Mouse (Mus musculus): ENCODE results near the gene Trir. TPM values are rescaled to one million over a fixed set of nuclear protein-coding genes. Genes with fewer than 3 reads are reported as not detected.

Trir gene
- total RNA-seq (2012; rRNA removed), result 161 and 181 TPM in 2 replicates

DNA sequence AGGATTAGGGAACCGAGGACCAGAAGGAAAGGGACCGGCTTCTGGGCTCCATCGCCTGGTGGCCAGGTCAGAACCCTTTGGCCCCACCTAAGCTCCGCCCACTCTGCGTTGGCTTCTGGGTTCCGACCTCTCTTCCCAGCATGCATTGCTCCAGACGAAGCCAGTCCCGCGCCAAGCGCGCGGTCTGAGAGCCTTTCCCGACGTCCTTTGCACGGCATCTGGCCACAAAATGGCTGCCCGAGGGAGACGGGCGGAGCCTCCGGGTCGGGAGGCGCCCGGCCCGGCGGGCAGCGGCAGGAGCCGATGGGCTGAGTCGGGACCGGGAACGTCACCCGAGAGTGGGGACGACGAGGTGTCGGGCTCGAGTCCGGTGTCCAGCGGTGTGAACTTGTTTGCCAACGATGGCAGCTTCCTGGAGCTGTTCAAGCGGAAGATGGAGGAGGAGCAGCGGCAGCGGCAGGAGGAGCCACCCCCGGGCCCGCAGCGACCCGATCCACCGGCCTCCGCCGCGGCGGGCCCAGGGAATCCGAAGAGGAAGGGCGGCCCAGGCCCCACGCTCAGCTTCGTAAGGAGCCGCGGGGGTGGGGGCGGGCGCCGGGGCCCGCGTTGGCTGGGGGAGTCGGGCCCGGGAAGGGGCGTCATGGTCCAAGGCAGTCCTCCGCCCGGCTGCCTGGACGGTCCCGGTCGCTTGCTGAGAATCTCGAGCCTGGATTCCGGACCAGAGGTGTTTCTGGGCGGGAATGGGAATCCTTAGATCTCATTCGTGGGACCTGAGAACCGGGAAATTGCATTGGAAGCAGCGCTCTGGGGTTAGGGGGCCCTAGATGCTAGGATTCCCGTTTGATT is at the start of gene Trir:
Gene Trir (plus strand): TSS at position 154 of the 846 bp plus-strand sequence.
- peak within 1 kb of the TSS; percentile 96 for H3K9ac ChIP-seq (ENCODE audit: insufficient read depth, low read depth, low read length, poor library complexity, severe bottlenecking)
- TF ChIP-seq CHD2 (IDR thresholded peaks at IDR 0.05; ENCODE audit: low read depth, low read length), result no peak
- TF ChIP-seq HCFC1 (IDR thresholded peaks at IDR 0.05; ENCODE audit: borderline replicate concordance, insufficient read depth, low read length), result peak; percentile 73; the same call in 1 of the 2 replicates
- H3K4me1 ChIP-seq (ENCODE audit: control insufficient read depth in 2 of 2, insufficient read depth in 2 of 2, low read length in 2 of 2, poor library complexity in 1 of 2), result peaks cover 3 to 12% of the 10 kb centered on the region in 2 experiments
- H3K36me3 ChIP-seq (ENCODE audit: control insufficient read depth, insufficient read depth, low read length, poor library complexity, severe bottlenecking), result peaks cover 42% of the 10 kb centered on the region
- in situ Hi-C loops (cut with MboI; ENCODE audit: low sequenced_read_pairs in 2 of 2, unreplicated experiment in 2 of 2), result no loop called here
- H3K9me3 ChIP-seq (ENCODE audit: control insufficient read depth, insufficient read depth, low read depth, low read length), result no peaks in the 10 kb centered on the region
- peak within 1 kb of the TSS; percentile 88 to 97 for H3K4me3 ChIP-seq (ENCODE audit: insufficient read depth in 1 of 2, low read depth in 1 of 2, low read length in 2 of 2, poor library complexity in 1 of 2, severe bottlenecking in 1 of 2)
- peak; percentile 98 for DNase-seq (ENCODE audit: low read depth, low spot score)
- peak within 1 kb of the TSS; percentile 83 for H3K27ac ChIP-seq (ENCODE audit: insufficient read depth, low read depth, low read length, poor library complexity, severe bottlenecking)

DNA sequence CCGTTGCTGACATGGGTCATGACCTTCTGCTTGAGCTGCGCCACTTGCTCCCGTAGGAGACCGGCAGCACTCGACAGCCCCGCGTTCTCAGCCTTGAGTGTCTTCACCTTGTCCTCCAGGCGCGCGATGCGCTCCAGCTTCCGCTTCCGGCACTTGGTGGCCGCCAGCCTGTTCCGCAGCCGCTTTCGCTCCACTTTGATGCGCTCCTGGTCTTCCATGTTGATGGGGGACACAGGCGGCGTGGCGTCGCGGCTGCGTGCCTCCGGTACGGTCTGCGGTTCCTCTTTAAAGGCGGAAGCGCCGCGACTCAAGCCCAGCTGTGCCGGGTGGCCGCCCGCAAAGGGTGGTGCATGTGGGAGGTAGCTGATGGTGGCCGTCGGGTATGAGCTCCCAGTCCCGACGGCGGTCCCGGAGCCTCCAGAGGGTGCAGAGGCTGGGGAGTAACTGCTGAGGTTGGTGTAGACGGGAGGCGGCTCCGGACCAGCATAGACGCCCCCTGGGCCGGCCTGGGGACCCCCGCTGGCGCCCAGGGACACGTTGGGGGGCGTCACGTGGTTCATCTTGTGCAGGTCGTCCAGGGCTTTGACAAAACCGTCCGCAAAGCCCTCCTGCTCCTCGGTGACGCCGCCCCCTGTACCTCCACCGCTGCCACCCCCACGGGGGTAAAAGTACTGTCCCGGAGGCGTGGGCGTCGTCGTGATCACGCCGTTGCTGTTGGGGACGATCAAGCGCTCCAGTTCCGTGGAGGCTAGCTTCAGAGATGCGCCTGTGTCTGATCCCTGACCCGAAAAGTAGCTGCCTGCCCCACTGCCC is 49.0 kb upstream of the Trir start:
- H3K4me1 ChIP-seq (ENCODE audit: control insufficient read depth in 2 of 2, insufficient read depth in 2 of 2, low read length in 2 of 2, poor library complexity in 1 of 2), result peaks cover 7 to 16% of the 10 kb centered on the region in 2 experiments; a peak in 3 of 4 replicates
- H3K27ac ChIP-seq (ENCODE audit: insufficient read depth, low read depth, low read length, poor library complexity, severe bottlenecking), result peak overlapping the region; percentile 65
- in situ Hi-C loops (cut with MboI; ENCODE audit: low sequenced_read_pairs in 2 of 2, unreplicated experiment in 2 of 2), result no loop called here

DNA sequence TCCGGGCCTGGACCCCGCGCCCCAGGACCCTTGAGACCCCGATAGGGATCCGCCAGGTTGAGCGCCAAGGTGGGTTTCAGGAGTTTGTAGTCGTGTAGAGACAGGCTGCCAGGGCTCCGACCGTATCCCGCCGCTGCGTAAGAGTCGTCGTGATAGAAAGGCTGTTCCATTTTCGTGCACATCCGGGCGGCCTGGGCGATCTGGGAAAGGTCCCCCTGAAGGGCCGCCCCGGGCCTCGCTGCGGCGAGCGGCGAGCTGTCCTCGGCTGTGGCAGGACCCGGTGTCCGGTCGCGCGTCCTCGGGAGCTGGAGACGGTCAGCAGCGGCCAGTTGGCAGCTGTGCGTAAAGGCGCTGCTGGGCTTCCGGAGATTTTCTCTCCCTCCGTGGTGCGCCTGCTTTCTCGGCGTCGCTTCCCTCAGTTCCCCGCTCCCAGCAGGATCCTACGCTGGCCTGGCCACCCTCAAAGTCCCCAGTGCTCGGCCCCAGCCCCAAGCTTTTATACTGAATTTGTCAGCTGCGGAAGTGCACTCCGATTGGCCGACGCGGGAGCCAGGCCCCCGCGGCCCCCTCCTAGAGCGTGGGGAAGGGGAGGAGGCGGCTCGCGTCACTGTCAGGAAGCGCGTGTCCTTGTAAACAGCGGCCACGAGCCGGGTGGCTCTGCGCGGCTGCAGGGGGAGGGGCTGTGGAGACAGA is 48.2 kb upstream of the Trir start, which contains the start of gene Junb:
Gene Junb (minus strand): TSS at position 471 of the 693 bp plus-strand sequence.
- Histone ChIP-seq H3K36me3 (ENCODE audit: control insufficient read depth, insufficient read depth, low read length, poor library complexity, severe bottlenecking) (peaks cover 3% of the 10 kb centered on the region), H3K4me1 (ENCODE audit: control insufficient read depth in 2 of 2, insufficient read depth in 2 of 2, low read length in 2 of 2, poor library complexity in 1 of 2) (peaks cover 7 to 16% of the 10 kb centered on the region in 2 experiments; a peak in 3 of 4 replicates), H3K9me3 (ENCODE audit: control insufficient read depth, insufficient read depth, low read depth, low read length) (no peaks in the 10 kb centered on the region), H3K9ac (ENCODE audit: insufficient read depth, low read depth, low read length, poor library complexity, severe bottlenecking) (peak within 1 kb of the TSS; percentile 86), H3K4me3 (ENCODE audit: insufficient read depth in 1 of 2, low read depth in 1 of 2, low read length in 2 of 2, poor library complexity in 1 of 2, severe bottlenecking in 1 of 2) (peak within 1 kb of the TSS; percentile 59 to 83), H3K27ac (ENCODE audit: insufficient read depth, low read depth, low read length, poor library complexity, severe bottlenecking) (peak within 1 kb of the TSS; percentile 70)
- no peak for DNase-seq (ENCODE audit: low read depth, low spot score)
- in situ Hi-C loops (cut with MboI; ENCODE audit: low sequenced_read_pairs in 2 of 2, unreplicated experiment in 2 of 2), result no loop called here
- no peak for TF ChIP-seq MAFK (IDR thresholded peaks at IDR 0.05; ENCODE audit: insufficient read depth, low read depth, low read length)
- no peak for TF ChIP-seq CHD2 (IDR thresholded peaks at IDR 0.05; ENCODE audit: low read depth, low read length)
- TF ChIP-seq ZNF384 (IDR thresholded peaks at IDR 0.05; ENCODE audit: low read depth, low read length), result no peak
- no peak for TF ChIP-seq ZC3H11A (IDR thresholded peaks at IDR 0.05; ENCODE audit: borderline replicate concordance, low read depth, low read length)
- TF ChIP-seq HCFC1 (IDR thresholded peaks at IDR 0.05; ENCODE audit: borderline replicate concordance, insufficient read depth, low read length), result no peak

More for the DNA sequence above, 49.0 kb upstream of the Trir start:
- Histone ChIP-seq H3K9ac (ENCODE audit: insufficient read depth, low read depth, low read length, poor library complexity, severe bottlenecking) (peak overlapping the region; percentile 86), H3K4me3 (ENCODE audit: insufficient read depth in 1 of 2, low read depth in 1 of 2, low read length in 2 of 2, poor library complexity in 1 of 2, severe bottlenecking in 1 of 2) (peak overlapping the region; percentile 59 to 83), H3K9me3 (ENCODE audit: control insufficient read depth, insufficient read depth, low read depth, low read length) (no peaks in the 10 kb centered on the region), H3K36me3 (ENCODE audit: control insufficient read depth, insufficient read depth, low read length, poor library complexity, severe bottlenecking) (peaks cover 3% of the 10 kb centered on the region)
- DNase-seq (ENCODE audit: low read depth, low spot score), result no peak
- TF ChIP-seq MAFK (IDR thresholded peaks at IDR 0.05; ENCODE audit: insufficient read depth, low read depth, low read length) (no peak), HCFC1 (IDR thresholded peaks at IDR 0.05; ENCODE audit: borderline replicate concordance, insufficient read depth, low read length) (0 out of 2 replicates have a peak, but pooled peaks have one; percentile 15)

DNA sequence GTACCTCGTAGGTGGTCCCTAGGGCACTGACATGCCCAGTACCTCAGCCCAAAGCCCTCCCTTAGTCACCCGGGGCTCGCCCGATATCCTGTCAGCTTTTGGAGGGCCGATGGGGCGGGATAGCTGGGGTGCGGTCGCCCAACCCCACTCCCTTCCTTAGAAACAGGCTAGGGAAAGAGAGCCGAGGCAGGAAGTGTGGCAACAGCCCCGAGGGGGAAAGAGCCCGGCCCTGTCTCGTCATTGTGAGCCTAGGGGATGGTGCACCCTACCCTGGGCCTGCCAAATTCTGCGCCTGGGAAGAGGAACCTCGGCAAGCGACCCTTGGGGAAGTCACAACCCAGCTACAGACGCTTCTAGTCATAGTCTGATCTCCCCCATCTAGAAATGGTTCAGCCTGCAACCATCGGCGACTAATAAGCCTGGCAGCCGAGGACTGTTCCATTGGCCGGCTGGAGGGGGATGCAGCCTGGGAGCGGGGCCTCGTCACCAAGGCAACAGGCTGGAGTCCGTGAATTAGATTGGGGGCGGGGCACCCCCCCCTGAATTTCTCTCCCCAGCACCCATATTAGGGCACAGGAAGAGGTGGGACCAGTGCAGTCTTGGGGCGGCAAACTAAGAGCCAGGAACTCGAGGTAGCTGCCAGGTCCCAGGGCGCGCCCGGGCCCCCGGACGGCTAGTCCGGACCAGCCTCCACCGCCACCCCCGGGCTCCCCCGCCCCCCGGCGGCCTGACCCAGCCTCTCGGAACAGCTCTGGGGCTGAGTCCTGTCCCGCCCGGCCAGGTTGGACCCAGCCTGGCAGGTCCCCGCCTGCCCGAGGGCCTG is 46.8 kb upstream of the Trir start:
- Histone ChIP-seq H3K9me3 (ENCODE audit: control insufficient read depth, insufficient read depth, low read depth, low read length) (no peaks in the 10 kb centered on the region), H3K27ac (ENCODE audit: insufficient read depth, low read depth, low read length, poor library complexity, severe bottlenecking) (peak overlapping the region; percentile 70), H3K36me3 (ENCODE audit: control insufficient read depth, insufficient read depth, low read length, poor library complexity, severe bottlenecking) (no peaks in the 10 kb centered on the region), H3K4me3 (ENCODE audit: insufficient read depth in 1 of 2, low read depth in 1 of 2, low read length in 2 of 2, poor library complexity in 1 of 2, severe bottlenecking in 1 of 2) (peak overlapping the region; percentile 64 to 77), H3K4me1 (ENCODE audit: control insufficient read depth in 2 of 2, insufficient read depth in 2 of 2, low read length in 2 of 2, poor library complexity in 1 of 2) (peaks cover 11 to 25% of the 10 kb centered on the region in 2 experiments; a peak in 3 of 4 replicates), H3K9ac (ENCODE audit: insufficient read depth, low read depth, low read length, poor library complexity, severe bottlenecking) (peak overlapping the region; percentile 57)
- TF ChIP-seq HCFC1 (IDR thresholded peaks at IDR 0.05; ENCODE audit: borderline replicate concordance, insufficient read depth, low read length), result 0 out of 2 replicates have a peak, but pooled peaks have one; percentile 46
- TF ChIP-seq ZC3H11A (IDR thresholded peaks at IDR 0.05; ENCODE audit: borderline replicate concordance, low read depth, low read length), result no peak
- TF ChIP-seq CHD2 (IDR thresholded peaks at IDR 0.05; ENCODE audit: low read depth, low read length), result no peak
- TF ChIP-seq MAFK (IDR thresholded peaks at IDR 0.05; ENCODE audit: insufficient read depth, low read depth, low read length), result no peak
- DNase-seq (ENCODE audit: low read depth, low spot score), result no peak
- in situ Hi-C loops (cut with MboI; ENCODE audit: low sequenced_read_pairs in 2 of 2, unreplicated experiment in 2 of 2), result no loop called here
